29 mouse cellular contexts compared by ENCODE assay signal in genomic region chr6:86399995-86400394, GRCm38 (mm10). TPM values are rescaled to one million over a fixed set of nuclear protein-coding genes. Genes with fewer than 3 reads are reported as not detected.
DNase-seq lines count a peak whose midpoint lies in the region; ATAC-seq and TF ChIP-seq lines count a peak whose summit lies in the region.
"Had no signal": no experiment of that assay in that cellular context is flagged by ENCODE, and none has a peak within 500 bp of the region (broad histone marks: within the 10 kb centered on the region; RNA-seq: fewer than 3 reads in every experiment).

No protein-coding gene starts in this region.

- TF ChIP-seq POLR2A in kidney, adult 2 months (IDR thresholded peaks at IDR 0.05; ENCODE audit: low read depth, low read length), result no peak

- H3K27me3 ChIP-seq in liver, embryonic 16.5 days (ENCODE audit: control insufficient read depth, insufficient read depth, low read depth, low read length), result no peaks in the 10 kb centered on the region
- peaks cover 5% of the 10 kb centered on the region; the same call in 1 of the 2 replicates for H3K27me3 ChIP-seq in liver, embryonic 12.5 days (replicated peaks)
- H3K27me3 ChIP-seq in kidney, adult 2 months (replicated peaks; ENCODE audit: control insufficient read depth, insufficient read depth, low read length), result no peaks in the 10 kb centered on the region
- H3K27me3 ChIP-seq: forebrain, embryonic 15.5 days; hindbrain, embryonic 12.5 days; hindbrain, embryonic 15.5 days; Patski had no signal

- no peak for ATAC-seq in liver, embryonic 16.5 days (ENCODE audit: low read depth)
- no peak for ATAC-seq in liver, embryonic 12.5 days
- ATAC-seq: forebrain, embryonic 15.5 days; Patski had no signal

- intact Hi-C loops in heart, postnatal 25 days (cut with DNase I), result loop anchor here (5.0 kb wide), 2 partner anchors 258 to 273 kb away; no protein-coding TSS in a partner anchor

- no peak overlapping the region for H3K4me2 ChIP-seq in liver, embryonic 16.5 days (ENCODE audit: low read depth, low read length)
- no peak overlapping the region for H3K4me2 ChIP-seq in liver, embryonic 12.5 days
- H3K4me2 ChIP-seq: forebrain, embryonic 15.5 days had no signal

- no peaks in the 10 kb centered on the region for H3K36me3 ChIP-seq in liver, embryonic 16.5 days (ENCODE audit: control insufficient read depth, insufficient read depth)
- H3K36me3 ChIP-seq in liver, embryonic 12.5 days, result no peaks in the 10 kb centered on the region
- H3K36me3 ChIP-seq in kidney, adult 2 months (ENCODE audit: control insufficient read depth, insufficient read depth, low read length), result no peaks in the 10 kb centered on the region
- H3K36me3 ChIP-seq: embryonic facial prominence, embryonic 10.5 days; embryonic facial prominence, embryonic 13.5 days; forebrain, embryonic 12.5 days; forebrain, embryonic 15.5 days; hindbrain, embryonic 12.5 days; hindbrain, embryonic 15.5 days had no signal

- no peak overlapping the region for H3K9ac ChIP-seq in liver, embryonic 16.5 days (ENCODE audit: low read depth, low read length)
- H3K9ac ChIP-seq in liver, embryonic 12.5 days, result no peak overlapping the region
- H3K9ac ChIP-seq: embryonic facial prominence, embryonic 13.5 days; forebrain, embryonic 12.5 days; forebrain, embryonic 15.5 days; hindbrain, embryonic 12.5 days; hindbrain, embryonic 15.5 days had no signal

- peak; percentile 57 for DNase-seq in heart, adult 11 months
- no peak for DNase-seq in heart, postnatal 25 days (ENCODE audit: low spot score)
- DNase-seq in urinary bladder, postnatal 14 days (ENCODE audit: low spot score), result peak; percentile 10
- no peak for DNase-seq in urinary bladder, postnatal 4 days (ENCODE audit: low spot score in 2 of 2)
- no peak for DNase-seq in lung, postnatal 4 days
- DNase-seq in kidney, adult 2 months, result no peak
- DNase-seq: adrenal gland, adult 2 months; adrenal gland, postnatal 14 days; cerebellum, adult 11-12 months; cerebellum, adult 8-10 months; cerebellum, postnatal 10 days; cerebellum, postnatal 36 days; embryo, embryonic 11 days; gastrocnemius, postnatal 25 days; heart, adult 2 months; heart, postnatal 4 days had no signal

- no peaks in the 10 kb centered on the region for H3K9me3 ChIP-seq in liver, embryonic 16.5 days (replicated peaks; ENCODE audit: control insufficient read depth, low read length)
- H3K9me3 ChIP-seq in liver, embryonic 12.5 days (replicated peaks), result no peaks in the 10 kb centered on the region
- H3K9me3 ChIP-seq: embryonic facial prominence, embryonic 10.5 days; embryonic facial prominence, embryonic 13.5 days; forebrain, embryonic 12.5 days; forebrain, embryonic 15.5 days; hindbrain, embryonic 12.5 days; hindbrain, embryonic 15.5 days had no signal

- no peak overlapping the region for H3K4me3 ChIP-seq in liver, embryonic 16.5 days (ENCODE audit: low read depth, low read length)
- no peak overlapping the region for H3K4me3 ChIP-seq in liver, embryonic 12.5 days
- no peak overlapping the region for H3K4me3 ChIP-seq in kidney, adult 2 months (ENCODE audit: insufficient read depth, low read depth, low read length)
- H3K4me3 ChIP-seq: embryonic facial prominence, embryonic 13.5 days; erythroblast, embryonic 14.5 days; forebrain, embryonic 12.5 days; forebrain, embryonic 15.5 days; heart, adult 2 months; hindbrain, embryonic 12.5 days; hindbrain, embryonic 15.5 days had no signal

- 0 out of 2 replicates have a peak overlapping the region, but pooled peaks have one; percentile 16 for H3K27ac ChIP-seq in liver, embryonic 16.5 days (ENCODE audit: low read length)
- no peak overlapping the region for H3K27ac ChIP-seq in liver, embryonic 12.5 days
- no peak overlapping the region for H3K27ac ChIP-seq in kidney, adult 2 months (ENCODE audit: insufficient read depth, low read depth, low read length)
- H3K27ac ChIP-seq: embryonic facial prominence, embryonic 10.5 days; embryonic facial prominence, embryonic 13.5 days; forebrain, embryonic 12.5 days; forebrain, embryonic 15.5 days; heart, adult 2 months; hindbrain, embryonic 12.5 days; hindbrain, embryonic 15.5 days had no signal

- TF ChIP-seq CTCF in kidney, adult 2 months (conservative IDR thresholded peaks at IDR 0.05; ENCODE audit: insufficient read depth, insufficient read length, low read depth, low read length), result no peak

- H3K4me1 ChIP-seq in liver, embryonic 16.5 days (ENCODE audit: control insufficient read depth, low read depth, low read length), result peaks cover 32% of the 10 kb centered on the region
- H3K4me1 ChIP-seq in liver, embryonic 12.5 days, result peaks cover 52% of the 10 kb centered on the region
- H3K4me1 ChIP-seq in kidney, adult 2 months (ENCODE audit: control insufficient read depth, insufficient read depth, low read length), result peaks cover 5% of the 10 kb centered on the region; the same call in 1 of the 2 replicates

- WGBS in liver, embryonic 16.5 days (ENCODE audit: insufficient replicate concordance), result 43% methylated on average over 2 of the region's 2 CpGs
- 55% methylated on average over 2 of the region's 2 CpGs for WGBS in liver, embryonic 12.5 days (ENCODE audit: insufficient replicate concordance)
- 76% methylated on average over 2 of the region's 2 CpGs for WGBS in kidney, adult 2 months

RNA-seq across cellular contexts. Expression of gene Pcyox1, which starts 3.0 kb away (rescaled TPM):
- total RNA-seq in heart, postnatal 25 days (2021), result 10 to 100 TPM; 62.1 to 72.9 TPM
- 76.6 and 83.2 TPM in 2 replicates for polyA plus RNA-seq in liver, embryonic 16.5 days (2015; fragmentation: Nextera tagmentation; extraction: Ambion mirVana)
- 41.5 and 45.9 TPM in 2 replicates for polyA plus RNA-seq in liver, embryonic 12.5 days (2016; fragmentation: Nextera tagmentation; extraction: Ambion mirVana)
- 56.4 and 56.8 TPM in 2 replicates for polyA plus RNA-seq in kidney, adult 2 months (2012; rRNA removed)

RNA-seq across cellular contexts. Expression of gene Tia1, which starts 4.0 kb away (rescaled TPM):
- total RNA-seq in heart, postnatal 25 days (2021), result 10 to 100 TPM; 26.6 to 27.1 TPM
- 17.5 and 19.5 TPM in 2 replicates for polyA plus RNA-seq in liver, embryonic 16.5 days (2015; fragmentation: Nextera tagmentation; extraction: Ambion mirVana)
- polyA plus RNA-seq in liver, embryonic 12.5 days (2016; fragmentation: Nextera tagmentation; extraction: Ambion mirVana), result 45.2 and 46.2 TPM in 2 replicates
- polyA plus RNA-seq in kidney, adult 2 months (2012; rRNA removed), result 11.5 TPM in 2 replicates

RNA-seq across cellular contexts. Expression of gene Gm44790, which starts 26.5 kb away (rescaled TPM):
- total RNA-seq in heart, postnatal 25 days (2021), result under 1 TPM in 1 of 2 experiments, not detected in 1; 0.36 TPM
- not detected in 2 replicates for polyA plus RNA-seq in liver, embryonic 16.5 days (2015; fragmentation: Nextera tagmentation; extraction: Ambion mirVana)
- not detected in 2 replicates for polyA plus RNA-seq in liver, embryonic 12.5 days (2016; fragmentation: Nextera tagmentation; extraction: Ambion mirVana)
- 2.9 and 6.7 TPM in 2 replicates for polyA plus RNA-seq in kidney, adult 2 months (2012; rRNA removed)
- total RNA-seq: gastrocnemius, postnatal 25 days; heart, adult 2 months; heart, postnatal 4 days had no signal
- polyA plus RNA-seq: embryonic facial prominence, embryonic 13.5 days; erythroblast, embryonic 14.5 days; forebrain, embryonic 12.5 days; forebrain, embryonic 15.5 days; heart, adult 2 months; heart, embryonic 11.5 days; heart, embryonic 14.5 days; heart, postnatal 0 days; hindbrain, embryonic 12.5 days had no signal

RNA-seq across cellular contexts. Expression of gene Snrpg, which starts 28.9 kb away (rescaled TPM):
- 10 to 100 TPM; 45.9 to 49.7 TPM for total RNA-seq in heart, postnatal 25 days (2021)
- 256 and 289 TPM in 2 replicates for polyA plus RNA-seq in liver, embryonic 16.5 days (2015; fragmentation: Nextera tagmentation; extraction: Ambion mirVana)
- 493 and 510 TPM in 2 replicates for polyA plus RNA-seq in liver, embryonic 12.5 days (2016; fragmentation: Nextera tagmentation; extraction: Ambion mirVana)
- 35.3 and 82.5 TPM in 2 replicates for polyA plus RNA-seq in kidney, adult 2 months (2012; rRNA removed)

RNA-seq across cellular contexts. Expression of gene Fam136a, which starts 34.5 kb away (rescaled TPM):
- 10 to 100 TPM; 25.2 to 29.7 TPM for total RNA-seq in heart, postnatal 25 days (2021)
- 58.6 and 60.9 TPM in 2 replicates for polyA plus RNA-seq in liver, embryonic 16.5 days (2015; fragmentation: Nextera tagmentation; extraction: Ambion mirVana)
- polyA plus RNA-seq in liver, embryonic 12.5 days (2016; fragmentation: Nextera tagmentation; extraction: Ambion mirVana), result 104 and 111 TPM in 2 replicates
- 19.7 and 20.2 TPM in 2 replicates for polyA plus RNA-seq in kidney, adult 2 months (2012; rRNA removed)

Comparison
In these comparisons a context has a peak if more than half of its experiments do, and no peak if none do; other contexts are left out.
1. DNase-seq: peak in heart, adult 11 months (single experiment) and urinary bladder, postnatal 14 days (single experiment); none in heart, postnatal 25 days (single experiment), urinary bladder, postnatal 4 days (0 of 2), lung, postnatal 4 days (0 of 2) and kidney, adult 2 months (single experiment).